Mouse (Mus musculus) heart, postnatal 4 days (tissue): Measurements from ENCODE around the gene Zfp652. TPM values are rescaled to one million over a fixed set of nuclear protein-coding genes. Genes with fewer than 3 reads are reported as not detected.

Source experiments
- DNase-seq: peaks from one replicate; pipeline ENCODE4 v3.0.0; 2021
- total RNA-seq, 2 experiments: library from RNA; stranded (reverse); gene quantifications; 2 replicates each; pipeline ENCODE4 v1.2.3; 2021

Gene Zfp652
- total RNA-seq, 2 experiments from 2014 or later = 42.8 to 48.2 TPM

- no peak for DNase-seq
These were observed 119.9 kb downstream of the Zfp652 start for GRCm38 (mm10) chr11:95832129-95833005.

GRCm38 (mm10) chr11:95833006-95833570 is 120.6 kb downstream of the Zfp652 start:
- DNase-seq = no peak

GRCm38 (mm10) chr11:95833631-95834142 is 121.2 kb downstream of the Zfp652 start:
- no peak for DNase-seq

- DNase-seq = peak; percentile 49
These were observed 121.7 kb downstream of the Zfp652 start for GRCm38 (mm10) chr11:95834143-95834667.

GRCm38 (mm10) chr11:95834742-95835710 is 122.6 kb downstream of the Zfp652 start:
- no peak for DNase-seq

GRCm38 (mm10) chr11:95835832-95836231 is 123.4 kb downstream of the Zfp652 start:
- DNase-seq = no peak

- no peak for DNase-seq
These were observed 124.0 kb downstream of the Zfp652 start for GRCm38 (mm10) chr11:95836433-95836832.

GRCm38 (mm10) chr11:95837059-95837458 is 124.6 kb downstream of the Zfp652 start, which contains the start of gene Gngt2:
Gngt2 (plus strand) TSS chr11:95837216.
- DNase-seq = peak; percentile 88

GRCm38 (mm10) chr11:95838598-95838997 is 126.1 kb downstream of the Zfp652 start:
- no peak for DNase-seq

GRCm38 (mm10) chr11:95838999-95839868 is 126.8 kb downstream of the Zfp652 start:
- no peak for DNase-seq

GRCm38 (mm10) chr11:95840694-95841497 is 128.4 kb downstream of the Zfp652 start:
- DNase-seq = no peak

GRCm38 (mm10) chr11:95841498-95841830 is 129.0 kb downstream of the Zfp652 start:
- no peak for DNase-seq

- peak; percentile 59 for DNase-seq
These were observed 129.7 kb downstream of the Zfp652 start, which contains the start of gene Abi3 for GRCm38 (mm10) chr11:95842074-95842681. Abi3 (minus strand) TSS chr11:95842476.

- DNase-seq = no peak
These were observed 130.5 kb downstream of the Zfp652 start for GRCm38 (mm10) chr11:95842953-95843352.

- no peak for DNase-seq
These were observed 131.0 kb downstream of the Zfp652 start for GRCm38 (mm10) chr11:95843421-95843950.

- DNase-seq = no peak
These were observed 132.5 kb downstream of the Zfp652 start for GRCm38 (mm10) chr11:95844935-95845334.

GRCm38 (mm10) chr11:95850898-95851297 is 138.4 kb downstream of the Zfp652 start:
- DNase-seq = no peak

- peak; percentile 77 for DNase-seq
These were observed 141.2 kb downstream of the Zfp652 start for GRCm38 (mm10) chr11:95853684-95854083.

GRCm38 (mm10) chr11:95857306-95857705 is 144.8 kb downstream of the Zfp652 start:
- no peak for DNase-seq
